Mouse (Mus musculus) erythroblast, embryonic 14.5 days (primary cell): ENCODE measurements at regions not wholly inside any gene's neighbourhood (a gene's known extent, or its start where the extent isn't known, plus 50 kb on each side); places are given as distances from the start of the nearest gene placed in this dataset.
"Not testable (repeated sequence)": the region's sequence is repeated elsewhere in the genome, so short reads cannot be mapped to it uniquely, and the experiment has no call there.

Experiments used
- H3K27me3 ChIP-seq: 2 replicates; pipeline ENCODE4 v1.6.1; 2012; ENCODE audit warnings: inconsistent platforms; ENCODE audit not compliant: control insufficient read depth
- H3K36me3 ChIP-seq: 2 replicates; pipeline ENCODE4 v1.6.1; 2012; ENCODE audit warnings: mild to moderate bottlenecking, inconsistent platforms; ENCODE audit not compliant: control insufficient read depth
- H3K4me1 ChIP-seq: 2 replicates; pipeline ENCODE4 v1.6.1; 2012; ENCODE audit warnings: inconsistent platforms; ENCODE audit not compliant: control insufficient read depth
- H3K4me3 ChIP-seq: replicated peaks from 2 replicates; pipeline ENCODE3; 2012; ENCODE audit warnings: moderate library complexity, mild to moderate bottlenecking, inconsistent platforms
- H3K9me3 ChIP-seq: 2 replicates; pipeline ENCODE4 v1.6.1; 2012; ENCODE audit warnings: low read length, inconsistent platforms, mixed read lengths; ENCODE audit not compliant: control insufficient read depth
- GATA1 ChIP-seq: IDR thresholded peaks from 2 replicates; pipeline ENCODE4 v1.6.1; 2012; ENCODE audit warnings: low read length, inconsistent platforms, mixed read lengths
- TAL1 ChIP-seq: IDR thresholded peaks from 3 replicates; pipeline ENCODE4 v1.6.1; 2012; ENCODE audit warnings: low read length, inconsistent platforms, mixed read lengths

GRCm38 (mm10) chr5:76081379-76081778 is 58.7 kb upstream of the Srd5a3 start:
- H3K27me3 ChIP-seq: peaks cover 15% of the 10 kb centered on the region
- not testable (repeated sequence) for H3K4me1 ChIP-seq, H3K36me3 ChIP-seq, H3K9me3 ChIP-seq, H3K4me3 ChIP-seq

GRCm38 (mm10) chr5:76080429-76080828 is 59.6 kb upstream of the Srd5a3 start:
- no peaks in the 10 kb centered on the region for H3K36me3 ChIP-seq
- no peaks in the 10 kb centered on the region for H3K4me1 ChIP-seq
- peaks cover 22% of the 10 kb centered on the region for H3K27me3 ChIP-seq
- H3K4me3 ChIP-seq: no peak overlapping the region
- no peaks in the 10 kb centered on the region for H3K9me3 ChIP-seq
- TF ChIP-seq TAL1 (no peak), GATA1 (no peak)

GRCm38 (mm10) chr5:76079204-76080025 is 60.7 kb upstream of the Srd5a3 start:
- H3K9me3 ChIP-seq: no peaks in the 10 kb centered on the region
- TF ChIP-seq GATA1 (no peak), TAL1 (no peak)
- no peaks in the 10 kb centered on the region for H3K4me1 ChIP-seq
- no peaks in the 10 kb centered on the region for H3K36me3 ChIP-seq
- H3K4me3 ChIP-seq: no peak overlapping the region
- peaks cover 23% of the 10 kb centered on the region for H3K27me3 ChIP-seq

GRCm38 (mm10) chr5:76078485-76078884 is 61.6 kb upstream of the Srd5a3 start:
- H3K4me3 ChIP-seq: no peak overlapping the region
- H3K4me1 ChIP-seq: no peaks in the 10 kb centered on the region
- no peaks in the 10 kb centered on the region for H3K36me3 ChIP-seq
- H3K9me3 ChIP-seq: no peaks in the 10 kb centered on the region
- H3K27me3 ChIP-seq: peaks cover 23% of the 10 kb centered on the region
- no peak for TF ChIP-seq TAL1
- no peak for TF ChIP-seq GATA1

GRCm38 (mm10) chr5:76076283-76076682 is 63.8 kb upstream of the Srd5a3 start:
- TF ChIP-seq TAL1: no peak
- TF ChIP-seq GATA1: no peak
- Histone ChIP-seq H3K4me3 (no peak overlapping the region), H3K4me1 (no peaks in the 10 kb centered on the region)

GRCm38 (mm10) chr5:76075401-76075800 is 64.7 kb upstream of the Srd5a3 start:
- peaks cover 21% of the 10 kb centered on the region for H3K27me3 ChIP-seq
- TF ChIP-seq TAL1: no peak
- no peak for TF ChIP-seq GATA1
- no peaks in the 10 kb centered on the region for H3K9me3 ChIP-seq
- H3K4me3 ChIP-seq: no peak overlapping the region
- no peaks in the 10 kb centered on the region for H3K4me1 ChIP-seq
- no peaks in the 10 kb centered on the region for H3K36me3 ChIP-seq

More at GRCm38 (mm10) chr5:76076283-76076682, 63.8 kb upstream of the Srd5a3 start:
- Histone ChIP-seq H3K9me3 (no peaks in the 10 kb centered on the region), H3K27me3 (peaks cover 23% of the 10 kb centered on the region), H3K36me3 (no peaks in the 10 kb centered on the region)

GRCm38 (mm10) chr5:76067881-76068280 is 72.2 kb upstream of the Srd5a3 start:
- Histone ChIP-seq H3K4me3 (no peak overlapping the region), H3K36me3 (no peaks in the 10 kb centered on the region), H3K9me3 (no peaks in the 10 kb centered on the region), H3K27me3 (peaks cover 12% of the 10 kb centered on the region), H3K4me1 (peaks cover 26% of the 10 kb centered on the region)
- TF ChIP-seq GATA1 (no peak), TAL1 (no peak)

GRCm38 (mm10) chr5:76067231-76067630 is 72.8 kb upstream of the Srd5a3 start:
- Histone ChIP-seq H3K27me3 (peaks cover 12% of the 10 kb centered on the region), H3K4me3 (no peak overlapping the region), H3K9me3 (no peaks in the 10 kb centered on the region), H3K4me1 (peaks cover 28% of the 10 kb centered on the region), H3K36me3 (no peaks in the 10 kb centered on the region)
- TF ChIP-seq TAL1 (no peak), GATA1 (no peak)

GRCm38 (mm10) chr5:76065789-76066188 is 74.3 kb upstream of the Srd5a3 start:
- no peak overlapping the region for H3K4me3 ChIP-seq
- peaks cover 12% of the 10 kb centered on the region for H3K27me3 ChIP-seq
- H3K4me1 ChIP-seq: peaks cover 28% of the 10 kb centered on the region
- H3K9me3 ChIP-seq: no peaks in the 10 kb centered on the region
- TF ChIP-seq TAL1: no peak
- TF ChIP-seq GATA1: no peak
- H3K36me3 ChIP-seq: no peaks in the 10 kb centered on the region

- Histone ChIP-seq H3K4me3 (no peak overlapping the region), H3K9me3 (no peaks in the 10 kb centered on the region), H3K27me3 (peaks cover 12% of the 10 kb centered on the region), H3K36me3 (no peaks in the 10 kb centered on the region), H3K4me1 (peaks cover 28% of the 10 kb centered on the region)
- TF ChIP-seq TAL1 (no peak), GATA1 (no peak)
Measured at GRCm38 (mm10) chr5:76065227-76065626, 74.8 kb upstream of the Srd5a3 start.
